Mouse (Mus musculus) C2C12 (cell line): ENCODE data around the gene Gm35549.

Experiments used
- CTCF ChIP-seq: IDR thresholded peaks from one replicate; pipeline ENCODE4 v1.5.1; 2011; ENCODE audit not compliant: control insufficient read depth, insufficient read depth, insufficient read length
- MAX ChIP-seq: IDR thresholded peaks from one replicate; pipeline ENCODE4 v1.6.1; 2011; ENCODE audit warnings: mild to moderate bottlenecking, control low read depth
- MYOG ChIP-seq: IDR thresholded peaks from one replicate; pipeline ENCODE4 v1.6.1; 2011; ENCODE audit not compliant: control insufficient read depth, insufficient read length; ENCODE audit errors: extremely low read depth
- USF1 ChIP-seq: IDR thresholded peaks from one replicate; pipeline ENCODE4 v1.6.1; 2011; ENCODE audit warnings: low read depth, mild to moderate bottlenecking, control low read depth, moderate library complexity

DNA sequence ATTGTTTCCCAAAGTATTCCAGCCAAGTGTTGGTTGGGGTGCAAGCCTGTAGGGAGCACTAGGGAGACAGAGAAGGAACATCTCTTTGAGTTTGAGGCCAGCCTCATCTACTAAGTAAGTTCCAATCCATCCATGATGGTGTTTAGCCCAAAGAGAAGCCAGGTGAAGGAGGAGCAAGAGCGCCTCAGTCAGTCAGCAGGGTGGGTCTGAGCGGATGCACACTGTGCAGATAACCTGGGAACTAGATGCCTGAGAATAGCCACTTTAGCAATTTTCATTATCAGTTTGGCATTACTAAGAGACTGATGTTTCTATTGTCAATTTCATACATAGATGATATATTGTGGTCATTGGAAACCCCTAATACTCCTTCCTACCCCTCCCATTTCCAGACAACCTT, 29.1 kb downstream of the Gm35549 start:
- TF ChIP-seq CTCF (no peak), USF1 (no peak), MYOG (no peak), MAX (no peak)
